Mouse (Mus musculus) testis, postnatal 14 days (tissue): Measurements from ENCODE around the gene Pde4c.

Experiments
- DNase-seq: peaks from one replicate; pipeline ENCODE4 v3.0.0; 2021; ENCODE audit warnings: low spot score

Gene Pde4c

DNA sequence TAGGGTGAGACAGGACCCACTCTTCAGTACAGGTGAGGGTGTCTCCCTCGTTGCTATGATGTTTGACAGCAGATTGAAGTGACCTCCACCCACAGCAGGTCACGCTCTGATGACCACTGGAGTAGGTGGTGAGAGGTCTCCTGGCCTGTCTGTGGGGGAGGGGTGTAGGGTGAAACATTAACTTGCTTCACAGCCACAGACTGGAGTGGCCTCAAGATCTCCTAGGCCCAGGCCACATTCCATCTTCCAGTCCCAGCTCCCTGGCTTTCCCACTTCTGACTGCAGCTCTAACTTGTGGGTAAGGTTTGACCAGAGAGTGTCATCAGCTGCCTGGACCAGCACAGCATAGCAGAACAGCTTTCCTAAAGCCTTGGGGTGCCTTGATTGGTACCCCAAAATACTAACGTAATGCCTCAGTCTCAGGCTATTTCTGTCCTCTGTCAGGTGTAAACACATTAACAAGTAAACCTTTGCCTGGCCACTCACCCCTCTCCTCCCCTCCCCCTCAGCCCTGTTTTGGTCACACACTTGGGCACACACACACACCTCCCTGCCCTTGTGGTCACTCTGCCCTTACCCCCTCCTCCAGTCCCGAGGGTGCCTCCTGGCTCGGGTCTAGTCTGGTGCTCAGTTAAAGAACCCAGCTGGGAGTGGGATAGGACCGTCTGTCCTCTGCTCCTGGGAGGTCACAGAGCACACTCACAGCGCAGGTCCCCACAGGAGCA, at the start of gene Pde4c:
Gene Pde4c (plus strand): TSS at position 235 of the 725 bp plus-strand sequence.
- no peak for DNase-seq

DNA sequence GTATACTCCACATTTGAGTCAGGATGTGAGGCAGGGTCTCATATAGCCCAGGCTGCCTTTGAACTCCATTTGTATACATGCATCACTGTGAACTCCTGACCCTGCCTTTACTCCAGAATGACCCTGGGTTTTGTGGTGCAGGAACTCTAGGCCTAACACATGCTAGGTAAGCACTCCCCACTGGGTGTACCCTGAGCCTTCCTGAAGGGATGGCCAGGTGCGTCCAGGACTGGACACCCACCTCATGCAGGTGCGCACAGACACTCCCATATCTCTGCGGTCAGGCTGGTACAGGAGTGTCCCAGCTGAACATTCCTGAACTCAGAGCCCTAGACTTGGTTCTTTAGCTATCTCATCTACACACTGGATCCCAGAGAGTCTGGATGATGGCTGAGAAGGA, 49.4 kb upstream of the Pde4c start:
- peak; percentile 20 for DNase-seq

DNA sequence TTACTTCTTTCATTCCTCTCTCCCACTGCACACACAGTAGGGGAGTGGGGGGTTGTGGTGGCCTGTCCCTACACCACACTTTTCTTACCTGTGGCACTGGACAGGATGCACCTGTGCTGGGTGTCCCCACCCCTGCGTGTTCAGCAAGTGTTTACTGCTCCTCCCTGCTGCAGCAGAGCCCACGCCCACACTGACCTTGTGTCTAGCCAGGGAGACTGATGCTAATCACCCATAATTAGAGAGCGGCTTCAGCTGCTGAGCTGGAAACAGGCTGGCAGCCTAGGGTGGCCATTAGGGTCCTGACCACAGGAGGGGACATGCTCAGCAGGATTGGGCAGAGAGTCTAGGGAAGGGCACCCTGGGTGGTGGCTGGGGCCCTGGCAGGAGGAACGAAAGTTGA, 48.8 kb upstream of the Pde4c start:
- peak; percentile 27 for DNase-seq

DNA sequence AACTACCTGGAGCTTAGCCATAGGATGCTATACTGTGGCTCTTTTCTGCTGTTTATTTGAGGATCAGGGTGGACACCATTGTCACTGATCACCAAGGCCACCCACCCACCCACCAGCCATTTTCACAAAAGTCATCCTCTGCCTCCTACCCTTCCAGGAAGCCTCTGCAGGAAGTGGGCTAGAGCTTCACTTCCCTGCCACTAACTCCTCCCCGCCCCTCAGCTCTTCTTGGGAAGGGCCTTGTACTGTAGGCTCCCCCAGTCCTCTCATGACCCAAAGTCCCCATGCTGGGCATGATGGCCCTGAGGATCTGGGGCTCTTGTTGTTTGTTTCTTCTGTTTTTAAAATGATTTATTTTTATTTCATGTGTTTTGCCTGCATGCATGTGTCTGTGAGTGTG, 48.2 kb upstream of the Pde4c start:
- no peak for DNase-seq

DNA sequence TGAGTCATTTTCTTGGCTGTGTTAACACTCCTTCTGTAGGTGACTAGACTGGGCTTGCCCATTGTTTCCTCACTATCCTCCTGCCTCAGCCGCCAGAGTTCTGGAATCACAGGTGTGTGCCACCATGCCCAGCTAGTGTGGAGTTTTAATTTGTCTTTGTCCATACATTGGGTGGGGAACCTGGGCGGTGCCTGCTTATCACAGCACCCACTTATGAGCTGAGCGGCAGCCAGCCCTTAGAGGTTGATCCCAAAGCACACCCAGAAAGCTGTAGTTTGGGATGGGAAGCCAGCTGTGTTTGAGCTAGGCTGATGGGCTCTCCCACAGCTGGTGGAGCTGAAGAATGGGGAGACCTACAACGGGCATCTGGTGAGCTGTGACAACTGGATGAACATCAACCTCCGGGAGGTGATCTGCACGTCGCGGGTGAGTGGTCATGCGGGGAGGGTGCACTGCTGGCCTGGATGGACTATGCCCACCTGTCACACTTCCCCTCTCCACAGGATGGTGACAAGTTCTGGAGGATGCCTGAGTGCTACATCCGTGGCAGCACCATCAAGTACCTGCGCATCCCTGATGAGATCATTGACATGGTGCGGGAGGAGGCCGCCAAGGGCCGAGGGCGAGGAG, 46.0 kb upstream of the Pde4c start:
- no peak for DNase-seq

DNA sequence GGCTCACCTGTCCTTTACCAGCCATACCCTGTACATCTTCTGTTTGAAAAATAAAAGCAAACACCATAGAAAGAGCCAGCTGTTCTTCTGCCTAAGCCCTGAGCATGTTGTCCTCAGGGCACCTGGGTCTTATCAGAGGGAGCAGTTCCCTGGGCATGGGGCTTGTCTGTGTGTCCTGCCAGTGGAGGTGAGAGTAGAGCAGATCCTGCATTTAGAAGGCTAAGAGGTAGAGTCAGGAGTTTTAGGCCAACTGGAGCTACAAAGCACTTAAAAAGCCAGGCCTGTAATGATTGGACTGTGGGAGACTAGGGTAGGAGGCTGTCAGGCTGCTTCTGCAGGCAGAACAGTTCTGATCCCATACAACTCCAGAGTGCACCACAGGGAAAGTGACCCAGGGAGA, 44.8 kb upstream of the Pde4c start:
- no peak for DNase-seq

DNA sequence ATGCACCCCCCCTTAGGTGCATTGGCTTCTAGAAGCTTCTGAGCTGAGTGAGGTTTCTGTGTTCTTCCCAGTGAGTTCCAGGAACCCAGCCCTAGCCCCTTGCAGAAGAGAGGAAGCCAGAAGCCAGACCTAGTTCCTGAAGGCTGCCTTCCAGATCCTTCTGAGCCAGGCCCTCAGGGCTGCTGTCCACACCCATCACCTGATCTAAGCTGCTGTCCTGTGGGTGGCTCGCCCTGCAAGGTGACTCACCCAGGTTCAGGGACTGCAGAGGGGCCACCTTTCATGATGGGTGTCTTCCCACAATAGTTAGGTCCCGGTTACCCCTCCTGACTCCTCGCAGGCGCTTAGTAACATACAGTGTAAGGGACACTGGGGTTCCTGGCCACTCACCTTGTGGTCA, 44.1 kb upstream of the Pde4c start:
- DNase-seq, result no peak

DNA sequence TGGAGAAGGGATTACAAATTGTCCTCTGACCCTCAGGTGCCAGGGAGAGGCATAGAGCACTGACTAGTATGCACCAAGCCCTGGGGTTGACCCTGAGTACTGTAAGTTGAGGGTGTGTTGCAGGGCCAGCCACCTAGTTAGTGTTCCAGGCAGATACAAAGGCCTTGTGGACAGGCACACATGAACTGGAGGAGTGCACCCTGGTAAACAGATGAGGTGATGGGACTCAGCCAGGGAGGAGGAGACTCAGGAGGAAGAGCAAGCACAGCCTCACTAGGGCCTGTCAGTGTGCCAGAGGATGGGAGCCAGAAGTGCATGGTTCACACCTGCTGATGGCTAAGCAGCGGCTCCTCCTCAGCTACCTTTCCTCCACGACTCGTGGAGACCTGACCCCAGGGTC, 43.5 kb upstream of the Pde4c start:
- DNase-seq, result no peak

DNA sequence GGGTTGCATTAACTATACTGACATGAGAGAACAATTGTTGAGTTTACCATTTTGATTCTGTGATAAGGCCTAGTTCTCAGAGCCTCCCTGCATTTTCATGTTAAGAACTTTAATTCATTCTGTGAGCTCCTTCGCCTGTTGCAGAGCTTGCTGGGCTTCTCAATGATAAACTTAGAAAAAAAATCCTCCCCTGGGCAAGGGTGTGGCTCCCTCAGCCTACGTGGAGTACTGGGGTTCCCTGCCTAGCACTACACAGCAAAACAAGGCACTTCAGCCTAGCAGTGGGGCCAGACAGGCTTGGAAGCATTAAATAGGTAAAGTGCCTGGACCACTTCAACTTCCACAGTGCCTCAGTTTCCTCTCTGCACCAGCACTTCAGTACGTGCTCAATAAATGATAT, 42.1 kb upstream of the Pde4c start:
- no peak for DNase-seq

DNA sequence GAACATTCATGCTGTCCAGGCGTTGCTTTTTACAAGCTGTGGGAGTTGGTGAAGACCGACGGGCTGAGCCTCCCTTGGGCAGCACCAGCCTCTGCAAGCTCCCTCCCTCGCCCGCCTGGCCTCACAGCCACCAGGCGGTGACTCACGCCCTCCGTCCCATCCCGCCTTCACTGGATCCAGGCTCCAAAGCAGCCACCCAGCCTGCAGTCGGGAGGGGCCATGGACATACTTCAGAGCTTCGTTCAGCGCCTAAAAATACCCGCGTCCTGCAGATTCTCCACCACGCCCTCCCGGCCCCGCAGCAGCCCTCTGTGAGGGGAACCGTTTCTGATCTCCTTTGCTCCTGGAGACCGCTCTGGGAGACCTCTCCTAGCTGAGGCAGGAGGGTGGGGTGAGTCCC, 41.3 kb upstream of the Pde4c start:
- no peak for DNase-seq

DNA sequence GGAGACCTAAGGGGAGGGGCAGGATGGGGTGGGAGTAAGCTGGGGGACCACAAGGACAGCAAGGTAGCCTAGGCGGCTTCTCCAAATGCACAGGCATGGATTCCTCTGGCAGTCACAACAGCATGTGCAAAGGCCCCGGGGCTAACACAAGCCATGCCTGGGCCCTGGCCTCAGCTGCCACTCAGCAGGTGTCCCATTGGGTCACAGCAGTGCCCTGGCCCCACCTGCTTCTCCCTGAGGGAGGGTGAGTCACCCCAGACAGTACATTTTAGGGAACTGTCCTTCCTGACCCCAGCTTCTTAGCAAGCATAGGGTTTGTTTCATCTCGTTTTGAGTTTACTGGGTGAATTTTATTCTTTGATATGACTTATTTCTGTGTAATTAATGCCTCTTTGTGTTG, 40.8 kb upstream of the Pde4c start:
- DNase-seq, result no peak

DNA sequence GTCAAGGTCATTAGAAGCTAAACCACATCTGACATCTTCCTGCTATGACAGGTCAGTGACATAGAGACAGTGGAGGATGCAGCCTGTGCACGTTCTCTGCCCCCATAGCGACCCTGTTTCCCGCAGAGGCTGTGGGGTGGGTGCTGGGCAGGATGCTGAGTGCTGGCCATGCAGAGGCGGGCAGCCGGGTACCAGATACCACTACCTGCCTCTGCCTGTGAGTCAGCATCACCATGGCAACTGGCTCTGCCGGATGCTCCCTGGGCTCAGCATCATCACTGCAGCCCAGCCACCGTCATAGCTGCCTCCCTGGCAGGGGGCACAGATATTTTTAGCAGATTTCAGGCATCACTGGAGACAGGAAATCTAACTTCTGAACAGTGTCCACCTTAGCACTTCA, 39.2 kb upstream of the Pde4c start:
- no peak for DNase-seq

DNA sequence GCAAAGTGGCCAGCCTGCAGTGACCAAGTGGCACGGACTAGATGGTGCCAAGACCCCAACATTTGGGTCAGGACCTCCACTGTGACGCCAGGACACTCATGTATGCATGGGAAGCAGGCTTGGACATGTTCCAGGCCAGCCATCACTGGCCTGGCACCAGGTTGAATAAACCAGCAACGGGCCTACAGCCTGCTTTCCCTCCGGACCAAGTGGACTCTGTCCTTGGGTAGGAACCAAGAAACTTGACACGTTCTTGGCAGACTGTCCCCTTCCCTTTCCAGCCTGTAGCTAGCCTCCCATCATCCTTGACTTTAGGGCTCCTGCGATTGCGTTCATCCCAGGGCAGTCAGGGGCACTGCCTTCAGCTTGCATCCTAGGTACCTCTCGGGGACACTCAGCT, 35.9 kb upstream of the Pde4c start:
- DNase-seq, result no peak

DNA sequence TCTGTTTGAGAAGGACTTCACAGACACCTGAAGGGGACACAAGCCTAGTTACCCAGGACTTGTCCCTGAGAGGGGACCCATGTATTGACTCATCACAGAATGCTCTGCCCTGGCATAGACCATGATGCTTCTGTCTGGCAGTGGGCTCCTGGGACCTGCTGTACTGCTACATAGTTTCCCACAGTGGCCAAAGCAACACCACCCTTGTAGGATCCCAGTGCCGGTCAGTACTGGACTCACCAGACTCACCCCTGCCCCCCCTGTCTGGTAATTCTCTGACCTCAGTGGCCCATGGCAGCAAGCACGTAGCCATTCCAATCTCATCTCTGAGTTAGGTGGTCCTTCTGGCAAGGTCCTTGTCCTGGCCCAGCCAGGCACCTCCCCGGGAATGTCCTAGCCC, 35.4 kb upstream of the Pde4c start:
- no peak for DNase-seq

DNA sequence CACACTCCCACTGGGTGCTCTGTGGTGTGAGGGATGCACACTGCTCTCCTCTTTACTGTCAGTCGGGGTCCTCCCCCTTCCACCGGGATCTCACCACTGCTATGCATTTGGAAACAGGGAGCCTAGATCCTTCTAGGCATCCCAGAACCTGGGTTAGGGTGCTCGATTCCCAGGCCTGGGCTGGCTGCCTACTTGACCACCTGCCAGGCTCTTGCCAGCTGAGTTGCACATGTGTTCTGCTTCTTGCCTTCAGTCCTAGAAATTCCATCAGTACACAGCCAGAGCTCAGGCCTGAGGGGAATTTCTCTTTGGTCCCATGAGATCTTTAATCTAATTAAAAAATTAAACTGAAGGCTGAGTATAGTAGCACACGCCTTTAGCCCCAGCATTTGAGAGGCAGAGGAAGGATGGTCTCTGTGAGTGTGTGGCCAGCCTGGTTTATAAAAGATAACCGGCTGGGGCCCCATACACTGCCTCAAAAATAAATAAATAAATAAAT, 33.6 kb upstream of the Pde4c start:
- no peak for DNase-seq

DNA sequence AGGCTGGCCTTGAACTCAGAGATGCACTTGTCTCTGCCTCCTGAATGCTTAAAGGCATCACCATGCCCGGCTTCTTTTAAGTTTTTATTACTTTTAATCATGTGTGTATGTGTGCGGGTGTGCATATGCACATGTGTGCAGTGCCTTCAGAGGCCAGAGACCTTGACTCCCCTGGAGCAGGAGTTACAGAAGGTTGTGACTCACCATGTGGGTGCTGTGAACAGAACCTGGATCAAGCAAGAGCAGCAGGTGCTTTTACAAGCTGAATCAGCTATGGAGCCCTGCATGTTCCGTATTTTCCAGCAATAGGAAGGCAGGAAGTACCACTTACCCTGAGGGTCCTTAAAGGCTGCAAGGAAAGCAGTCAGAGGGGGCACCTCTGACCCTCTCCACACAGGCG, 32.3 kb upstream of the Pde4c start:
- DNase-seq, result no peak

DNA sequence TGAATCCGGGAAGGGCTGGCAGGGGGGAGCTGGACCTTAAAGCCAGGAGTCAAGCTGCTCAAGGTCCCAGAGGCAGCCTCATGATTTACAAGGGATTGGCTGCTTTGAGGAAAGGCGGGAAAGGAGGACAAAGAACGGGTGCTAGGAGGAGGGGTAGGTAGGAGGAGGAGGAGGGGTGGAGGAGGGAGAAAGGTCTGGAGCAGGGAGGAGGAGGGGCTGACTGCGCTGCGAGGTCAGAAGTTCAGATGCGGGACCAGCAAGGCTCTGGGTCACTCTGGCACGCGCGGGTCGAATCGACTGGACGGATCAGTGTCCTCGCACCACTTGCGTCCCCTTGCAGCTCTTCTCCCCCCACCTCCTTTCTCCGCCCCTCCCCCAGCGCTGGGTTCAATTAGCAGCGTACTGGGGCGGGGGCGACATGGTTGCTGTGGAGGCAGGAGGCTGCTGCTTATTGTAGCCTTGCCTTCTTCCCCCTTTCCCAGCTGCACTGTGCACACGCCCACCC, 31.7 kb upstream of the Pde4c start:
- DNase-seq, result peak; percentile 86

DNA sequence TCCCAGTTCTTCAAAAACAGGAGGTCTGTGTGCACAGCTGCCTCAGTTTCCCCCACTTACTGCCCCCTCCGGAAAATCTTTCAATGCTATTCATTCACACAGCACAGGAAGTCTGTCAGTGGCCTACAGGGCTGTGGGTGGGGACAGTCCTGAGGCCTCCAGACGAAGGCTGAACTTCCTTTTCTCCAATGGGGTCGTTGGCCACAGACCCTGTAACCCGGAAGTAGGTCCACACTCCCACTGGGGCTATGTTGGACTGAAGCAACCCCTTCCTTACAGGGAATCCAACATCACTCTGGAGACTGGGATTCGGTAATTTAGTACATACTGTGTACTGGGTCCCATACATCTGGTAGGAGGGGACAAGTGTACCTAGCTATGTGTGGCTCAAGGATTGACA, 29.9 kb upstream of the Pde4c start:
- DNase-seq, result no peak

DNA sequence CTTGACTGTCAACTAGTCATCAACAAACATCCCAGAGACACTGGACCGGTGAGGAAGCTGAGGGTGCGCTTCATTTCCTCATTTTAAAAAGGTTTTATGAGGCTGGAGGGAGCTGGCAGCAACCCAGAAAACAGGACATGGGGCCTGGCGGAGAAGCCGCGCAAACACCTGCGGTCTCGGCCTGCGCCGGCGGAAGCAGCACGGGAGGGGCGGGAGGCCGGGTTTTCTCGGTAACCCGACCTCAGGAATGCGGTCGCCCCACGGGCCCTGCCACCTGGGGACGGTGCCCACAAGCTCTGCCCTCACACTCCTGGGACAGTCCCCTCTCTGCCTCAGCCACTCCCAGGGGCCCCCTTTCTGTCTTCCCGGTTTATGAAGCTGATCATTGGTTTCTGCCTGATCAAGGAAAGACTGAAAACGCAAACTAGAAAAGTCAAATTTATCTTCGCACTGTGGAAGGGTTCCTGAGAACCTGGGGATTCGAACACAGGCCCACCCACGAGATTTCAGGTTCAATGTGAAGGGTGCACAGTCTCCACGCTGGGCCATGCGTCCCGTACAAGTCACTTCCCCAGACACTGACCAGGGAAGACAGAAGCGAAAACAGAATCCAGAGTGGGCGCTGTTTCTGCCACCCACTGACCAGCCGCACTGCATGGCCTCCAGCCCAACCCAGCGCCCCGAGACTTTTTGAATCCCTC, 28.1 kb upstream of the Pde4c start:
- DNase-seq, result no peak

DNA sequence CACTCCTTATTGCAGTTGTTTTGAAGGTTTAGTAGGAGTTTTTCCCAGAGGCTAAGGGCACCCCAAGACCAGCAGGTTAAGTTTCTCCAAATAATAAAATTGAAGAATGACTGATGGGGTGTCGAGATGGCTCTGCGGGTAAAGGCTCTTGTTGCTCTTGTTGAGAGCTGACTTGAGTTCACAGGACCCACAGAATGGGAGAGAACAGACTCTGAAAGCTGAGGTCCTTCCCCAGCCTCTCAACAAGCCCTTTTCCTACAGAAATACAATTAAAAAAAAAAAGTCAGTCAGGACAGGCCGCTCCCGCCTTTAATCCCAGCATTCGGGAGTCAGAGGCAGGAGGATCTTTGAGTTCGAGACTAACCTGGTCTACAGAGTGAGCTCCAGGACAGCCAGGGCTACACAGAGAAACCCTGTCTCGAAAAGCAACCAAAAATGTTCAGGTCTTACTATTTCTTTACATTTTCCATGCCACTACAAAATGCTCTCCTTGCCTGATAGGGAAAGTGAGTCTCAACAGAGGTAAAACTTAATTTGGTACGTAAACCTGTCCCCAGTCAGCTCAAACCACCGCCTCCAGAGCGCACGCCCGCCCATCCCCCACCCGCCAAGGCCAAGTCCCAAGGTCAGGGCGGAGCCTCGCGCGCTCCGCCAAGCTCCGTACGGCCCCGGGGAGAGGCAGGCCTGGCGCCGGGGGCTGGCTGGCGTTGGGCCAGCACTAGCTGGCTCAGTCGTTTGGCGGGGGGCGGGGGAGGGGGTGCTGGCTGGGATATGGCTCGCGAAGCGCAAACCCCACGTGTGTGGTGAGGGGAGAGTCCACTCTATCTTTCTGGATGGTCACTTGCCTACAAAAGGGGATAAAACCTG, 27.3 kb upstream of the Pde4c start:
- peak; percentile 73 for DNase-seq

DNA sequence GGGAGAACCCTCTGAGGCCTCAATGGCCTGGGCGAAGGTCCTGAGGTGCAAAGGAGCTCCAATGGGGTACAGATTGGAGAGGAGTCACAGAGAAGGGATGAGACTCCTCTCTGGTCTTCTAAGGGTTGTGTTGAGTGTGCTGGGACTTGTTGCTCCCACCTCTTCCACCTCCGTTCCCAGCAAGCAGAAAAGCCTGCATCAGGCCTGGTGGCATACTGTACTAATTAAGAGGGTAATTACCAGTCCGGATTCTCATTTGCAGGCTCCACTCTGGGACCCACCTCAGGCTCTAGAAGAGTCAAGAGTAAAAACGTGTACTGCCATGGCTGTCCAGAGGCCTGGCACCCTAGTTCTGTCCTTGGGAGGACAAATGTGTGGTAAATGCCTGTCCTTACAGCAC, 26.6 kb upstream of the Pde4c start:
- no peak for DNase-seq
